Mouse (Mus musculus) heart, adult 11 months (tissue): ENCODE data around the gene Exoc4.

Experiments
- DNase-seq: peaks from one replicate; pipeline ENCODE4 v3.0.0; 2022

Exoc4 gene

GRCm38 (mm10) chr6:33958281-33958680, 709.4 kb downstream of the Exoc4 start:
- DNase-seq: no peak

- DNase-seq: no peak
Observed at GRCm38 (mm10) chr6:33960766-33961165, 711.9 kb downstream of the Exoc4 start.

GRCm38 (mm10) chr6:33963092-33963491, 714.2 kb downstream of the Exoc4 start:
- DNase-seq: peak; percentile 17

- peak; percentile 70 for DNase-seq
Observed at GRCm38 (mm10) chr6:33965571-33965970, 716.7 kb downstream of the Exoc4 start.

- DNase-seq: peak; percentile 64
Observed at GRCm38 (mm10) chr6:33968746-33969145, 719.9 kb downstream of the Exoc4 start.

GRCm38 (mm10) chr6:33972801-33973200, 723.9 kb downstream of the Exoc4 start:
- no peak for DNase-seq

GRCm38 (mm10) chr6:33976576-33976975, 727.7 kb downstream of the Exoc4 start:
- DNase-seq: peak; percentile 66

GRCm38 (mm10) chr6:33977448-33977847, 728.6 kb downstream of the Exoc4 start:
- DNase-seq: peak; percentile 72

- DNase-seq: peak; percentile 70
Observed at GRCm38 (mm10) chr6:33977880-33978279, 729.0 kb downstream of the Exoc4 start.

- DNase-seq: peak; percentile 76
Observed at GRCm38 (mm10) chr6:33982709-33983108, 733.8 kb downstream of the Exoc4 start.

- no peak for DNase-seq
Observed at GRCm38 (mm10) chr6:33987132-33987531, 738.2 kb downstream of the Exoc4 start.

GRCm38 (mm10) chr6:33992213-33993034, 743.5 kb downstream of the Exoc4 start:
- DNase-seq: no peak

GRCm38 (mm10) chr6:33993842-33994241, 745.0 kb downstream of the Exoc4 start:
- DNase-seq: no peak

- no peak for DNase-seq
Observed at GRCm38 (mm10) chr6:33998590-33998989, 749.7 kb downstream of the Exoc4 start.

- DNase-seq: no peak
Observed at GRCm38 (mm10) chr6:33999530-33999929, 750.6 kb downstream of the Exoc4 start.

GRCm38 (mm10) chr6:34000644-34001043, 751.8 kb downstream of the Exoc4 start:
- DNase-seq: no peak

- no peak for DNase-seq
Observed at GRCm38 (mm10) chr6:34003033-34003432, 754.1 kb downstream of the Exoc4 start.

GRCm38 (mm10) chr6:34013469-34013868, 764.6 kb downstream of the Exoc4 start:
- no peak for DNase-seq
